Mouse (Mus musculus): ENCODE measurements around the gene Calm3. TPM values are rescaled to one million over a fixed set of nuclear protein-coding genes. Genes with fewer than 3 reads are reported as not detected.

Calm3 gene
- polyA plus RNA-seq, 1 experiment from 2014 or later = 337 TPM

- peak overlapping the region; percentile 67 for H3K4me3 ChIP-seq (ENCODE audit: low read depth, low read length)
- H3K9ac ChIP-seq (ENCODE audit: low read depth, low read length) = peak overlapping the region; percentile 81
- peak overlapping the region; percentile 67 for H3K27ac ChIP-seq (ENCODE audit: low read depth, low read length)
- H3K36me3 ChIP-seq (ENCODE audit: control insufficient read depth, insufficient read depth, low read length) = no peaks in the 10 kb centered on the region
- H3K27me3 ChIP-seq (ENCODE audit: control insufficient read depth, insufficient read depth, low read length) = peaks cover 50% of the 10 kb centered on the region
- no peak for DNase-seq (ENCODE audit: low spot score)
- 1% methylated on average over 22 of the region's 22 CpGs for WGBS
- H3K9me3 ChIP-seq (ENCODE audit: control insufficient read depth, low read length) = no peaks in the 10 kb centered on the region
- peak overlapping the region; percentile 87 for H3K4me2 ChIP-seq (replicated peaks; ENCODE audit: low read depth, low read length)
- peaks cover 28% of the 10 kb centered on the region; the same call in 1 of the 2 replicates for H3K4me1 ChIP-seq (replicated peaks; ENCODE audit: control insufficient read depth, insufficient read depth, low read length)
- ATAC-seq (ENCODE audit: low FRiP score) = peak; percentile 62
Observed at GRCm38 (mm10) chr7:16944808-16945315, 20.9 kb upstream of the Calm3 start.

- Histone ChIP-seq H3K9me3 (ENCODE audit: control insufficient read depth, low read length) (no peaks in the 10 kb centered on the region), H3K27me3 (ENCODE audit: control insufficient read depth, insufficient read depth, low read length) (peaks cover 44% of the 10 kb centered on the region), H3K9ac (ENCODE audit: low read depth, low read length) (peak within 1 kb of the TSS; percentile 81), H3K36me3 (ENCODE audit: control insufficient read depth, insufficient read depth, low read length) (no peaks in the 10 kb centered on the region), H3K4me2 (replicated peaks; ENCODE audit: low read depth, low read length) (peak within 1 kb of the TSS; percentile 87), H3K4me1 (replicated peaks; ENCODE audit: control insufficient read depth, insufficient read depth, low read length) (peaks cover 25% of the 10 kb centered on the region; the same call in 1 of the 2 replicates), H3K4me3 (ENCODE audit: low read depth, low read length) (peak within 1 kb of the TSS; percentile 67), H3K27ac (ENCODE audit: low read depth, low read length) (peak within 1 kb of the TSS; percentile 67)
- DNase-seq (ENCODE audit: low spot score) (peak; percentile 94), ATAC-seq (ENCODE audit: low FRiP score) (peak; percentile 90)
- 16% methylated on average over 33 of the region's 36 CpGs for WGBS
Observed at GRCm38 (mm10) chr7:16944061-16944807, 20.3 kb upstream of the Calm3 start, which contains the start of gene Pnmal2. Gene Pnmal2, plus strand, starts transcription at chr7:16944682.

GRCm38 (mm10) chr7:16942861-16943260, 18.9 kb upstream of the Calm3 start:
- H3K4me1 ChIP-seq (replicated peaks; ENCODE audit: control insufficient read depth, insufficient read depth, low read length) = peaks cover 19% of the 10 kb centered on the region; the same call in 1 of the 2 replicates
- no peak overlapping the region for H3K9ac ChIP-seq (ENCODE audit: low read depth, low read length)
- DNase-seq (ENCODE audit: low spot score) (no peak), ATAC-seq (ENCODE audit: low FRiP score) (no peak)
- no peak overlapping the region for H3K27ac ChIP-seq (ENCODE audit: low read depth, low read length)
- H3K4me2 ChIP-seq (replicated peaks; ENCODE audit: low read depth, low read length) = no peak overlapping the region
- no peaks in the 10 kb centered on the region for H3K36me3 ChIP-seq (ENCODE audit: control insufficient read depth, insufficient read depth, low read length)
- no peaks in the 10 kb centered on the region for H3K9me3 ChIP-seq (ENCODE audit: control insufficient read depth, low read length)
- H3K4me3 ChIP-seq (ENCODE audit: low read depth, low read length) = no peak overlapping the region
- WGBS = 64% methylated on average over 4 of the region's 4 CpGs
- peaks cover 30% of the 10 kb centered on the region for H3K27me3 ChIP-seq (ENCODE audit: control insufficient read depth, insufficient read depth, low read length)

- Histone ChIP-seq H3K4me1 (replicated peaks; ENCODE audit: control insufficient read depth, insufficient read depth, low read length) (0 out of 2 replicates have a peak, but pooled peaks cover 2% of the 10 kb centered on the region), H3K9me3 (ENCODE audit: control insufficient read depth, low read length) (no peaks in the 10 kb centered on the region), H3K36me3 (ENCODE audit: control insufficient read depth, insufficient read depth, low read length) (no peaks in the 10 kb centered on the region), H3K4me3 (ENCODE audit: low read depth, low read length) (no peak overlapping the region), H3K27ac (ENCODE audit: low read depth, low read length) (no peak overlapping the region), H3K4me2 (replicated peaks; ENCODE audit: low read depth, low read length) (no peak overlapping the region), H3K27me3 (ENCODE audit: control insufficient read depth, insufficient read depth, low read length) (peaks cover 5% of the 10 kb centered on the region), H3K9ac (ENCODE audit: low read depth, low read length) (no peak overlapping the region)
- WGBS = 50% methylated on average over 7 of the region's 7 CpGs
- no peak for ATAC-seq (ENCODE audit: low FRiP score)
- no peak for DNase-seq (ENCODE audit: low spot score)
Observed at GRCm38 (mm10) chr7:16940292-16940691, 16.4 kb upstream of the Calm3 start.

GRCm38 (mm10) chr7:16938117-16938791, 14.3 kb upstream of the Calm3 start:
- WGBS = 71% methylated on average over 17 of the region's 17 CpGs
- H3K27ac ChIP-seq (ENCODE audit: low read depth, low read length) = no peak overlapping the region
- ATAC-seq (ENCODE audit: low FRiP score) (peak; percentile 58; the same call in 1 of the 2 replicates), DNase-seq (ENCODE audit: low spot score) (peak; percentile 47)
- H3K9me3 ChIP-seq (ENCODE audit: control insufficient read depth, low read length) = no peaks in the 10 kb centered on the region
- H3K4me2 ChIP-seq (replicated peaks; ENCODE audit: low read depth, low read length) = no peak overlapping the region
- H3K36me3 ChIP-seq (ENCODE audit: control insufficient read depth, insufficient read depth, low read length) = no peaks in the 10 kb centered on the region
- H3K4me1 ChIP-seq (replicated peaks; ENCODE audit: control insufficient read depth, insufficient read depth, low read length) = no peaks in the 10 kb centered on the region
- no peaks in the 10 kb centered on the region for H3K27me3 ChIP-seq (ENCODE audit: control insufficient read depth, insufficient read depth, low read length)
- no peak overlapping the region for H3K9ac ChIP-seq (ENCODE audit: low read depth, low read length)
- no peak overlapping the region for H3K4me3 ChIP-seq (ENCODE audit: low read depth, low read length)

- no peak overlapping the region for H3K4me3 ChIP-seq (ENCODE audit: low read depth, low read length)
- no peak for ATAC-seq (ENCODE audit: low FRiP score)
- no peak for DNase-seq (ENCODE audit: low spot score)
Observed at GRCm38 (mm10) chr7:16937312-16937711, 13.4 kb upstream of the Calm3 start.

GRCm38 (mm10) chr7:16932704-16933577, 9.0 kb upstream of the Calm3 start:
- Histone ChIP-seq H3K27ac (ENCODE audit: low read depth, low read length) (no peak overlapping the region), H3K9me3 (ENCODE audit: control insufficient read depth, low read length) (no peaks in the 10 kb centered on the region), H3K4me2 (replicated peaks; ENCODE audit: low read depth, low read length) (no peak overlapping the region), H3K9ac (ENCODE audit: low read depth, low read length) (no peak overlapping the region), H3K4me1 (replicated peaks; ENCODE audit: control insufficient read depth, insufficient read depth, low read length) (no peaks in the 10 kb centered on the region), H3K4me3 (ENCODE audit: low read depth, low read length) (no peak overlapping the region), H3K36me3 (ENCODE audit: control insufficient read depth, insufficient read depth, low read length) (no peaks in the 10 kb centered on the region), H3K27me3 (ENCODE audit: control insufficient read depth, insufficient read depth, low read length) (no peaks in the 10 kb centered on the region)
- 48% methylated on average over 14 of the region's 14 CpGs for WGBS
- DNase-seq (ENCODE audit: low spot score) = peak; percentile 74
- peak; percentile 55 for ATAC-seq (ENCODE audit: low FRiP score)

More at GRCm38 (mm10) chr7:16937312-16937711, 13.4 kb upstream of the Calm3 start:
- Histone ChIP-seq H3K36me3 (ENCODE audit: control insufficient read depth, insufficient read depth, low read length) (no peaks in the 10 kb centered on the region), H3K4me1 (replicated peaks; ENCODE audit: control insufficient read depth, insufficient read depth, low read length) (no peaks in the 10 kb centered on the region), H3K9ac (ENCODE audit: low read depth, low read length) (no peak overlapping the region), H3K27me3 (ENCODE audit: control insufficient read depth, insufficient read depth, low read length) (no peaks in the 10 kb centered on the region), H3K4me2 (replicated peaks; ENCODE audit: low read depth, low read length) (no peak overlapping the region), H3K9me3 (ENCODE audit: control insufficient read depth, low read length) (no peaks in the 10 kb centered on the region), H3K27ac (ENCODE audit: low read depth, low read length) (no peak overlapping the region)
- WGBS = 47% methylated on average over 4 of the region's 4 CpGs

GRCm38 (mm10) chr7:16931968-16932627, 8.2 kb upstream of the Calm3 start:
- no peaks in the 10 kb centered on the region for H3K27me3 ChIP-seq (ENCODE audit: control insufficient read depth, insufficient read depth, low read length)
- no peak overlapping the region for H3K27ac ChIP-seq (ENCODE audit: low read depth, low read length)
- WGBS = 18% methylated on average over 14 of the region's 14 CpGs

More at GRCm38 (mm10) chr7:16931968-16932627, 8.2 kb upstream of the Calm3 start:
- no peak overlapping the region for H3K4me2 ChIP-seq (replicated peaks; ENCODE audit: low read depth, low read length)
- H3K4me3 ChIP-seq (ENCODE audit: low read depth, low read length) = no peak overlapping the region
- H3K9me3 ChIP-seq (ENCODE audit: control insufficient read depth, low read length) = no peaks in the 10 kb centered on the region
- peak; percentile 71 for ATAC-seq (ENCODE audit: low FRiP score)
- H3K4me1 ChIP-seq (replicated peaks; ENCODE audit: control insufficient read depth, insufficient read depth, low read length) = no peaks in the 10 kb centered on the region
- peak; percentile 93 for DNase-seq (ENCODE audit: low spot score)
- H3K36me3 ChIP-seq (ENCODE audit: control insufficient read depth, insufficient read depth, low read length) = no peaks in the 10 kb centered on the region
- no peak overlapping the region for H3K9ac ChIP-seq (ENCODE audit: low read depth, low read length)
